Mouse (Mus musculus): Measurements from ENCODE around the gene Gm10100. TPM values are rescaled to one million over a fixed set of nuclear protein-coding genes. Genes with fewer than 3 reads are reported as not detected.
"Not testable (repeated sequence)": the region's sequence is repeated elsewhere in the genome, so short reads cannot be mapped to it uniquely, and the experiment has no call there.

Gm10100 gene
- total RNA-seq, 1 experiment = not detected

- in situ Hi-C loops (cut with MboI; ENCODE audit: low sequenced_read_pairs in 2 of 2, unreplicated experiment in 2 of 2) = no loop called here
- no peak overlapping the region for H3K9ac ChIP-seq (ENCODE audit: insufficient read depth, low read depth, low read length, poor library complexity, severe bottlenecking)
- no peaks in the 10 kb centered on the region for H3K9me3 ChIP-seq (ENCODE audit: control insufficient read depth, insufficient read depth, low read depth, low read length)
- no peaks in the 10 kb centered on the region for H3K4me1 ChIP-seq (ENCODE audit: control insufficient read depth in 2 of 2, insufficient read depth in 2 of 2, low read length in 2 of 2, poor library complexity in 1 of 2)
- DNase-seq (ENCODE audit: low read depth, low spot score) = peak; percentile 33
- no peaks in the 10 kb centered on the region for H3K36me3 ChIP-seq (ENCODE audit: control insufficient read depth, insufficient read depth, low read length, poor library complexity, severe bottlenecking)
- H3K4me3 ChIP-seq (ENCODE audit: insufficient read depth in 1 of 2, low read depth in 1 of 2, low read length in 2 of 2, poor library complexity in 1 of 2, severe bottlenecking in 1 of 2) = no peak overlapping the region
- 0 out of 2 replicates have a peak, but pooled peaks have one; percentile 0 for TF ChIP-seq ZC3H11A (IDR thresholded peaks at IDR 0.05; ENCODE audit: borderline replicate concordance, low read depth, low read length)
- no peak for TF ChIP-seq HCFC1 (IDR thresholded peaks at IDR 0.05; ENCODE audit: borderline replicate concordance, insufficient read depth, low read length)
- H3K27ac ChIP-seq (ENCODE audit: insufficient read depth, low read depth, low read length, poor library complexity, severe bottlenecking) = no peak overlapping the region
Observed at GRCm38 (mm10) chr10:77724855-77725254, 1.4 kb upstream of the Gm10100 start.

- H3K4me1 ChIP-seq (ENCODE audit: control insufficient read depth in 2 of 2, insufficient read depth in 2 of 2, low read length in 2 of 2, poor library complexity in 1 of 2) = no peaks in the 10 kb centered on the region
- no peak overlapping the region for H3K9ac ChIP-seq (ENCODE audit: insufficient read depth, low read depth, low read length, poor library complexity, severe bottlenecking)
- H3K4me3 ChIP-seq (ENCODE audit: insufficient read depth in 1 of 2, low read depth in 1 of 2, low read length in 2 of 2, poor library complexity in 1 of 2, severe bottlenecking in 1 of 2) = no peak overlapping the region
- no peak overlapping the region for H3K27ac ChIP-seq (ENCODE audit: insufficient read depth, low read depth, low read length, poor library complexity, severe bottlenecking)
- DNase-seq (ENCODE audit: low read depth, low spot score) = no peak
- in situ Hi-C loops (cut with MboI; ENCODE audit: low sequenced_read_pairs in 2 of 2, unreplicated experiment in 2 of 2) = no loop called here
- no peak for TF ChIP-seq ZNF384 (IDR thresholded peaks at IDR 0.05; ENCODE audit: low read depth, low read length)
- no peak for TF ChIP-seq MAFK (IDR thresholded peaks at IDR 0.05; ENCODE audit: insufficient read depth, low read depth, low read length)
- TF ChIP-seq CHD2 (IDR thresholded peaks at IDR 0.05; ENCODE audit: low read depth, low read length) = no peak
- TF ChIP-seq HCFC1 (IDR thresholded peaks at IDR 0.05; ENCODE audit: borderline replicate concordance, insufficient read depth, low read length) = no peak
- TF ChIP-seq ZC3H11A (IDR thresholded peaks at IDR 0.05; ENCODE audit: borderline replicate concordance, low read depth, low read length) = no peak
- H3K9me3 ChIP-seq (ENCODE audit: control insufficient read depth, insufficient read depth, low read depth, low read length) = no peaks in the 10 kb centered on the region
- H3K36me3 ChIP-seq (ENCODE audit: control insufficient read depth, insufficient read depth, low read length, poor library complexity, severe bottlenecking) = no peaks in the 10 kb centered on the region
Observed at GRCm38 (mm10) chr10:77728280-77728679, 2.0 kb downstream of the Gm10100 start.

- DNase-seq (ENCODE audit: low read depth, low spot score) = peak; percentile 35
- no peaks in the 10 kb centered on the region for H3K4me1 ChIP-seq (ENCODE audit: control insufficient read depth in 2 of 2, insufficient read depth in 2 of 2, low read length in 2 of 2, poor library complexity in 1 of 2)
- no peak overlapping the region for H3K4me3 ChIP-seq (ENCODE audit: insufficient read depth in 1 of 2, low read depth in 1 of 2, low read length in 2 of 2, poor library complexity in 1 of 2, severe bottlenecking in 1 of 2)
- H3K27ac ChIP-seq (ENCODE audit: insufficient read depth, low read depth, low read length, poor library complexity, severe bottlenecking) = no peak overlapping the region
- in situ Hi-C loops (cut with MboI; ENCODE audit: low sequenced_read_pairs in 2 of 2, unreplicated experiment in 2 of 2) = no loop called here
- no peaks in the 10 kb centered on the region for H3K9me3 ChIP-seq (ENCODE audit: control insufficient read depth, insufficient read depth, low read depth, low read length)
- H3K9ac ChIP-seq (ENCODE audit: insufficient read depth, low read depth, low read length, poor library complexity, severe bottlenecking) = no peak overlapping the region
- H3K36me3 ChIP-seq (ENCODE audit: control insufficient read depth, insufficient read depth, low read length, poor library complexity, severe bottlenecking) = no peaks in the 10 kb centered on the region
- 0 out of 2 replicates have a peak, but pooled peaks have one; percentile 1 for TF ChIP-seq ZC3H11A (IDR thresholded peaks at IDR 0.05; ENCODE audit: borderline replicate concordance, low read depth, low read length)
- TF ChIP-seq CHD2 (IDR thresholded peaks at IDR 0.05; ENCODE audit: low read depth, low read length) = no peak
- TF ChIP-seq MAFK (IDR thresholded peaks at IDR 0.05; ENCODE audit: insufficient read depth, low read depth, low read length) = no peak
Observed at GRCm38 (mm10) chr10:77729241-77729640, 3.0 kb downstream of the Gm10100 start.

GRCm38 (mm10) chr10:77735928-77736327, 9.6 kb downstream of the Gm10100 start:
- Histone ChIP-seq H3K36me3 (ENCODE audit: control insufficient read depth, insufficient read depth, low read length, poor library complexity, severe bottlenecking) (no peaks in the 10 kb centered on the region), H3K9ac (ENCODE audit: insufficient read depth, low read depth, low read length, poor library complexity, severe bottlenecking) (no peak overlapping the region), H3K9me3 (ENCODE audit: control insufficient read depth, insufficient read depth, low read depth, low read length) (no peaks in the 10 kb centered on the region), H3K27ac (ENCODE audit: insufficient read depth, low read depth, low read length, poor library complexity, severe bottlenecking) (no peak overlapping the region), H3K4me1 (ENCODE audit: control insufficient read depth in 2 of 2, insufficient read depth in 2 of 2, low read length in 2 of 2, poor library complexity in 1 of 2) (no peaks in the 10 kb centered on the region), H3K4me3 (ENCODE audit: insufficient read depth in 1 of 2, low read depth in 1 of 2, low read length in 2 of 2, poor library complexity in 1 of 2, severe bottlenecking in 1 of 2) (no peak overlapping the region)
- no peak for DNase-seq (ENCODE audit: low read depth, low spot score)
- in situ Hi-C loops (cut with MboI; ENCODE audit: low sequenced_read_pairs in 2 of 2, unreplicated experiment in 2 of 2) = no loop called here
- no peak for TF ChIP-seq HCFC1 (IDR thresholded peaks at IDR 0.05; ENCODE audit: borderline replicate concordance, insufficient read depth, low read length)
- TF ChIP-seq MAFK (IDR thresholded peaks at IDR 0.05; ENCODE audit: insufficient read depth, low read depth, low read length) = no peak
- TF ChIP-seq CHD2 (IDR thresholded peaks at IDR 0.05; ENCODE audit: low read depth, low read length) = no peak
- no peak for TF ChIP-seq ZC3H11A (IDR thresholded peaks at IDR 0.05; ENCODE audit: borderline replicate concordance, low read depth, low read length)
- TF ChIP-seq ZNF384 (IDR thresholded peaks at IDR 0.05; ENCODE audit: low read depth, low read length) = no peak

GRCm38 (mm10) chr10:77738929-77739328, 12.6 kb downstream of the Gm10100 start:
- Histone ChIP-seq H3K9ac (ENCODE audit: insufficient read depth, low read depth, low read length, poor library complexity, severe bottlenecking) (no peak overlapping the region), H3K9me3 (ENCODE audit: control insufficient read depth, insufficient read depth, low read depth, low read length) (no peaks in the 10 kb centered on the region), H3K4me1 (ENCODE audit: control insufficient read depth in 2 of 2, insufficient read depth in 2 of 2, low read length in 2 of 2, poor library complexity in 1 of 2) (no peaks in the 10 kb centered on the region), H3K36me3 (ENCODE audit: control insufficient read depth, insufficient read depth, low read length, poor library complexity, severe bottlenecking) (no peaks in the 10 kb centered on the region), H3K27ac (ENCODE audit: insufficient read depth, low read depth, low read length, poor library complexity, severe bottlenecking) (no peak overlapping the region), H3K4me3 (ENCODE audit: insufficient read depth in 1 of 2, low read depth in 1 of 2, low read length in 2 of 2, poor library complexity in 1 of 2, severe bottlenecking in 1 of 2) (no peak overlapping the region)
- in situ Hi-C loops (cut with MboI; ENCODE audit: low sequenced_read_pairs in 2 of 2, unreplicated experiment in 2 of 2) = no loop called here
- TF ChIP-seq ZNF384 (IDR thresholded peaks at IDR 0.05; ENCODE audit: low read depth, low read length) = no peak
- TF ChIP-seq HCFC1 (IDR thresholded peaks at IDR 0.05; ENCODE audit: borderline replicate concordance, insufficient read depth, low read length) = no peak
- no peak for TF ChIP-seq ZC3H11A (IDR thresholded peaks at IDR 0.05; ENCODE audit: borderline replicate concordance, low read depth, low read length)
- TF ChIP-seq CHD2 (IDR thresholded peaks at IDR 0.05; ENCODE audit: low read depth, low read length) = no peak
- no peak for TF ChIP-seq MAFK (IDR thresholded peaks at IDR 0.05; ENCODE audit: insufficient read depth, low read depth, low read length)
- no peak for DNase-seq (ENCODE audit: low read depth, low spot score)

GRCm38 (mm10) chr10:77741924-77742688, 15.8 kb downstream of the Gm10100 start, which contains the start of gene Gm18596:
TSS of gene Gm18596 (minus strand) at chr10:77742638.
- H3K4me3 ChIP-seq (ENCODE audit: insufficient read depth in 1 of 2, low read depth in 1 of 2, low read length in 2 of 2, poor library complexity in 1 of 2, severe bottlenecking in 1 of 2); H3K9me3 ChIP-seq (ENCODE audit: control insufficient read depth, insufficient read depth, low read depth, low read length); H3K27ac ChIP-seq (ENCODE audit: insufficient read depth, low read depth, low read length, poor library complexity, severe bottlenecking); H3K9ac ChIP-seq (ENCODE audit: insufficient read depth, low read depth, low read length, poor library complexity, severe bottlenecking); in situ Hi-C loops (cut with MboI; ENCODE audit: low sequenced_read_pairs in 2 of 2, unreplicated experiment in 2 of 2); H3K4me1 ChIP-seq (ENCODE audit: control insufficient read depth in 2 of 2, insufficient read depth in 2 of 2, low read length in 2 of 2, poor library complexity in 1 of 2); H3K36me3 ChIP-seq (ENCODE audit: control insufficient read depth, insufficient read depth, low read length, poor library complexity, severe bottlenecking); DNase-seq (ENCODE audit: low read depth, low spot score): not testable (repeated sequence)
